Mouse (Mus musculus): Measurements from ENCODE around the gene Mak. TPM values are rescaled to one million over a fixed set of nuclear protein-coding genes. Genes with fewer than 3 reads are reported as not detected.

Mak gene
- 0.10 and 0.13 TPM in 2 replicates for polyA plus RNA-seq (2012; rRNA removed)

- peaks cover 7% of the 10 kb centered on the region; the same call in 1 of the 2 replicates for H3K27me3 ChIP-seq (ENCODE audit: control insufficient read depth, insufficient read depth, low read length)
- peak within 1 kb of the TSS; percentile 12; the same call in 1 of the 2 replicates for H3K4me3 ChIP-seq (ENCODE audit: control insufficient read depth, insufficient read depth, low read length)
- 3% methylated on average over 36 of the region's 40 CpGs for WGBS
- no peaks in the 10 kb centered on the region for H3K36me3 ChIP-seq (ENCODE audit: control insufficient read depth, insufficient read depth, low read length)
- peaks cover 3% of the 10 kb centered on the region for H3K4me1 ChIP-seq (replicated peaks; ENCODE audit: control insufficient read depth, insufficient read depth, low read length)
- no peak for TF ChIP-seq POLR2A (IDR thresholded peaks at IDR 0.05; ENCODE audit: control insufficient read depth, extremely low read depth, insufficient read depth, low read length, poor library complexity)
- TF ChIP-seq CTCF (IDR thresholded peaks at IDR 0.05; ENCODE audit: borderline replicate concordance, control insufficient read depth, extremely low read depth, insufficient read depth, low read length, poor library complexity) = no peak
- peak; percentile 47 for DNase-seq
- no peak within 1 kb of the TSS for H3K27ac ChIP-seq (ENCODE audit: control insufficient read depth, insufficient read depth, low read length)
Measured at GRCm38 (mm10) chr13:41079421-41079780, at the start of gene Mak. Gene Mak, minus strand, starts transcription at chr13:41079706.

GRCm38 (mm10) chr13:41129061-41129460, 49.6 kb upstream of the Mak start:
- no peaks in the 10 kb centered on the region for H3K27me3 ChIP-seq (ENCODE audit: control insufficient read depth, insufficient read depth, low read length)
- WGBS = 95% methylated on average over 8 of the region's 8 CpGs

DNA sequence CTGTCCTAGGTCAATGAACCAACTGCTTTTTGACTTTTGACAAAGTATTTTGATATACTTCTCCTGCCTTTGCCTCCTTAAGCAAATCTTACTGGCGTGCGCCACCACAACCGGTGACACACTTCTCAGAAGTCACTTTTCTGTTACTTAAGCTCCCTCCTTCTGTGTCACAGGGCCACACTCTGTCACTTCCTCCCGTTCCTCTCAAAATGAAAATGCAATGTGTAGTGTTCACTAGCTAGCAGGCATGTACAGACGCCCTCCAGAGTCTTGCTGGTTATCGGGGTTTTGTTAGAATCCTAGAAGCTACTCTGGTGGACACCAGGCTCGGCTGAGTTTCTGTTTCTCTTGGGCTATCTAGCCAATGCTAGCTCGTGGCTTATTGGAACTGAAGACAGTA, 48.8 kb upstream of the Mak start:
- Histone ChIP-seq H3K4me1 (replicated peaks; ENCODE audit: control insufficient read depth, insufficient read depth, low read length) (no peaks in the 10 kb centered on the region; the same call in 1 of the 2 replicates), H3K36me3 (ENCODE audit: control insufficient read depth, insufficient read depth, low read length) (no peaks in the 10 kb centered on the region), H3K27me3 (ENCODE audit: control insufficient read depth, insufficient read depth, low read length) (no peaks in the 10 kb centered on the region), H3K27ac (ENCODE audit: control insufficient read depth, insufficient read depth, low read length) (no peak overlapping the region), H3K4me3 (ENCODE audit: control insufficient read depth, insufficient read depth, low read length) (no peak overlapping the region)
- no peak for DNase-seq
- no peak for TF ChIP-seq CTCF (IDR thresholded peaks at IDR 0.05; ENCODE audit: borderline replicate concordance, control insufficient read depth, extremely low read depth, insufficient read depth, low read length, poor library complexity)
- 17% methylated on average over 8 of the region's 8 CpGs for WGBS

More at GRCm38 (mm10) chr13:41129061-41129460, 49.6 kb upstream of the Mak start:
- no peaks in the 10 kb centered on the region for H3K36me3 ChIP-seq (ENCODE audit: control insufficient read depth, insufficient read depth, low read length)
- H3K4me3 ChIP-seq (ENCODE audit: control insufficient read depth, insufficient read depth, low read length) = no peak overlapping the region
- TF ChIP-seq POLR2A (IDR thresholded peaks at IDR 0.05; ENCODE audit: control insufficient read depth, extremely low read depth, insufficient read depth, low read length, poor library complexity) (no peak), CTCF (IDR thresholded peaks at IDR 0.05; ENCODE audit: borderline replicate concordance, control insufficient read depth, extremely low read depth, insufficient read depth, low read length, poor library complexity) (no peak)
- H3K4me1 ChIP-seq (replicated peaks; ENCODE audit: control insufficient read depth, insufficient read depth, low read length) = no peaks in the 10 kb centered on the region; the same call in 1 of the 2 replicates
- no peak for DNase-seq
- H3K27ac ChIP-seq (ENCODE audit: control insufficient read depth, insufficient read depth, low read length) = no peak overlapping the region

GRCm38 (mm10) chr13:41123666-41124225, 44.2 kb upstream of the Mak start:
- TF ChIP-seq CTCF (IDR thresholded peaks at IDR 0.05; ENCODE audit: borderline replicate concordance, control insufficient read depth, extremely low read depth, insufficient read depth, low read length, poor library complexity) = no peak
- no peak for TF ChIP-seq POLR2A (IDR thresholded peaks at IDR 0.05; ENCODE audit: control insufficient read depth, extremely low read depth, insufficient read depth, low read length, poor library complexity)
- no peak overlapping the region for H3K27ac ChIP-seq (ENCODE audit: control insufficient read depth, insufficient read depth, low read length)
- 98% methylated on average over 6 of the region's 6 CpGs for WGBS

DNA sequence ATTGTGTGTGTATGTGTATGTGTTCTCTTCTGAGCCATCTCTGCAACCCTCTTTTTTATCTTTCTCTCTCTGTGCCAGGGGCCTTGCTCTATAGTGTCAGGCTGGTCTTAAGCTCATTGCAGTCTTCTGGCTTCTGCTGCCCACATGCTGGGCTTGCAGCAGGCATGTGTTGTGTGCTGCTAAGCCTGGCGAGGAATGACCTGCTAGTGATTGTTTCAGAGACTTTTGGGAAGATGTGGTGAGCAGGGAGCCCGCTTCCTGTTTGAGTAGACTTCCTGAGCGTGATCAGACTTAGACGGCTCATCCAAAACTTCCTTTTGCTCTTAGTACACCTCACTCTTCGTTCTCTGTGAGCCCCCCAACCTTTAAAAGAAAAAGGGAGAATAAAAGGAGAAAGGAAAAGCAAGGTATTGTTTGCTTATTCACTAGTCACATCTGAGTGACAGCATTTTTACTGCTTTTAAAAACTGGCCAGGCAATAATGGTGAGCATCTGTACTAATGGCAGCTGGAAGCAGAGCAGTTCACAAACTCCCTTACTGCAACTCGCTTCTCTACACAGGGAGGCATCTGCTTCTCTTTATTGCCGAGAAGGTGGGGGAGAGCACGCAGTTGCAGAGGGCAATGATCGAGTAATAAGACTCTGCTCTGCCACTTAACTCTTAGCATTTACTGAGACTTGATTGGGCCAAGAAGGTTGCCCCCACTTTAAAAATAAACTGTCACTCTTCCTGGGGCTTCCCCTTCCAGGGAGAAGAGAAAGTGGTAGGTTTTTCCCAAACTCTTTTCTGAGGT, 39.8 kb upstream of the Mak start:
- Histone ChIP-seq H3K36me3 (ENCODE audit: control insufficient read depth, insufficient read depth, low read length) (no peaks in the 10 kb centered on the region), H3K4me1 (replicated peaks; ENCODE audit: control insufficient read depth, insufficient read depth, low read length) (no peaks in the 10 kb centered on the region), H3K27ac (ENCODE audit: control insufficient read depth, insufficient read depth, low read length) (no peak overlapping the region), H3K27me3 (ENCODE audit: control insufficient read depth, insufficient read depth, low read length) (no peaks in the 10 kb centered on the region), H3K4me3 (ENCODE audit: control insufficient read depth, insufficient read depth, low read length) (no peak overlapping the region)
- 5% methylated on average over 9 of the region's 9 CpGs for WGBS
- no peak for DNase-seq
- TF ChIP-seq POLR2A (IDR thresholded peaks at IDR 0.05; ENCODE audit: control insufficient read depth, extremely low read depth, insufficient read depth, low read length, poor library complexity) (no peak), CTCF (IDR thresholded peaks at IDR 0.05; ENCODE audit: borderline replicate concordance, control insufficient read depth, extremely low read depth, insufficient read depth, low read length, poor library complexity) (no peak)

More at GRCm38 (mm10) chr13:41123666-41124225, 44.2 kb upstream of the Mak start:
- DNase-seq = no peak
- H3K27me3 ChIP-seq (ENCODE audit: control insufficient read depth, insufficient read depth, low read length) = no peaks in the 10 kb centered on the region
- H3K4me1 ChIP-seq (replicated peaks; ENCODE audit: control insufficient read depth, insufficient read depth, low read length) = no peaks in the 10 kb centered on the region
- no peak overlapping the region for H3K4me3 ChIP-seq (ENCODE audit: control insufficient read depth, insufficient read depth, low read length)
- no peaks in the 10 kb centered on the region for H3K36me3 ChIP-seq (ENCODE audit: control insufficient read depth, insufficient read depth, low read length)

DNA sequence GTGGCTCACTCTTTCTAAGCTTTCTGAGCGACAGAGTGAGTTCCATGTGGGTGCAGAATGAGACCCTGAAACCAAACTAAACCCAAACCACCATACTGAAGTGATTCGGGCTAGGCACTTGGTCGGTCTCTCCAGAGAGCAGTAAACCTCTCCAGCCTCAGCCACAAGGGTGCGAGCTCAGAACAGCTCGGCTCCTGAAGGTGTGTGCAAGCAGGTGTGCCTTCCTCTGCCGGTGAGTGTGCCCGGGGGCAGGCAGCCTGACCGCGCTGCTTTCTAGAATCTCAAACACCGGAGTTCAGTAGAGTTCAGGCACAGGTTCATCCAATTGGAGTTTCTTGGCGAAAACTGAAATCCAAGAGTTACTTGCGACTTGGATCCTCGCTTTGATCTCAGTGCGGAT, 34.4 kb upstream of the Mak start, which contains the start of gene Sycp2l:
TSS of gene Sycp2l (plus strand) at position 368 of the 400 bp plus-strand sequence.
- no peaks in the 10 kb centered on the region for H3K4me1 ChIP-seq (replicated peaks; ENCODE audit: control insufficient read depth, insufficient read depth, low read length)
- no peak within 1 kb of the TSS for H3K27ac ChIP-seq (ENCODE audit: control insufficient read depth, insufficient read depth, low read length)
- H3K36me3 ChIP-seq (ENCODE audit: control insufficient read depth, insufficient read depth, low read length) = no peaks in the 10 kb centered on the region
- no peak for TF ChIP-seq CTCF (IDR thresholded peaks at IDR 0.05; ENCODE audit: borderline replicate concordance, control insufficient read depth, extremely low read depth, insufficient read depth, low read length, poor library complexity)
- no peak for TF ChIP-seq POLR2A (IDR thresholded peaks at IDR 0.05; ENCODE audit: control insufficient read depth, extremely low read depth, insufficient read depth, low read length, poor library complexity)
- H3K4me3 ChIP-seq (ENCODE audit: control insufficient read depth, insufficient read depth, low read length) = no peak within 1 kb of the TSS
- WGBS = 41% methylated on average over 14 of the region's 14 CpGs
- DNase-seq = no peak
- H3K27me3 ChIP-seq (ENCODE audit: control insufficient read depth, insufficient read depth, low read length) = no peaks in the 10 kb centered on the region

Data from thymus, adult 2 months (tissue).